Mouse (Mus musculus) ES-Bruce4 (cell line): ENCODE measurements around the gene Nipsnap3a. TPM values are rescaled to one million over a fixed set of nuclear protein-coding genes. Genes with fewer than 3 reads are reported as not detected.

Experiments used
- H3K27ac ChIP-seq: 2 replicates; pipeline ENCODE4 v1.5.1; 2012; ENCODE audit warnings: low read length, inconsistent platforms; ENCODE audit not compliant: insufficient read depth
- H3K27me3 ChIP-seq: 2 replicates; pipeline ENCODE4 v1.6.1; 2012; ENCODE audit warnings: mild to moderate bottlenecking, low read length, inconsistent platforms; ENCODE audit not compliant: control insufficient read depth, poor library complexity, insufficient read depth, severe bottlenecking
- H3K36me3 ChIP-seq: 2 replicates; pipeline ENCODE4 v1.6.1; 2012; ENCODE audit warnings: inconsistent platforms, mild to moderate bottlenecking, low read length, moderate library complexity; ENCODE audit not compliant: control insufficient read depth, poor library complexity, insufficient read depth, severe bottlenecking
- H3K4me1 ChIP-seq: one replicate; pipeline ENCODE4 v1.8.1; 2011; ENCODE audit warnings: low read length; ENCODE audit not compliant: control insufficient read depth, insufficient read depth
- H3K4me3 ChIP-seq: 2 replicates; pipeline ENCODE4 v1.5.1; 2011; ENCODE audit warnings: low read depth, mild to moderate bottlenecking, low read length
- H3K9ac ChIP-seq: 2 replicates; pipeline ENCODE4 v1.6.1; 2012; ENCODE audit warnings: low read depth, mild to moderate bottlenecking, inconsistent platforms; ENCODE audit not compliant: poor library complexity, severe bottlenecking
- H3K9me3 ChIP-seq: replicated peaks from 2 replicates; pipeline ENCODE4 v1.6.1; 2012; ENCODE audit warnings: mild to moderate bottlenecking, low read length, inconsistent platforms; ENCODE audit not compliant: control insufficient read depth, poor library complexity, insufficient read depth, severe bottlenecking
- CTCF ChIP-seq: IDR thresholded peaks from one replicate; pipeline ENCODE4 v1.8.1; 2011; ENCODE audit warnings: low read depth, low read length
- EP300 ChIP-seq: IDR thresholded peaks from 2 replicates; pipeline ENCODE4 v1.6.1; 2011; ENCODE audit warnings: low read depth, low read length; ENCODE audit not compliant: insufficient read depth
- POLR2A ChIP-seq: IDR thresholded peaks from one replicate; pipeline ENCODE4 v1.8.1; 2011; ENCODE audit warnings: low read length; ENCODE audit not compliant: insufficient read depth
- polyA plus RNA-seq: library from polyadenylated mRNA; stranded (reverse); fragments of >200 nt; gene quantifications from 2 replicates; pipeline ENCODE4 v1.2.4, GENCODE M21; 2011; ENCODE audit warnings: low read depth; ENCODE audit not compliant: missing spikeins, insufficient read depth, insufficient read length

Nipsnap3a gene
- polyA plus RNA-seq, 1 experiment = not detected

DNA sequence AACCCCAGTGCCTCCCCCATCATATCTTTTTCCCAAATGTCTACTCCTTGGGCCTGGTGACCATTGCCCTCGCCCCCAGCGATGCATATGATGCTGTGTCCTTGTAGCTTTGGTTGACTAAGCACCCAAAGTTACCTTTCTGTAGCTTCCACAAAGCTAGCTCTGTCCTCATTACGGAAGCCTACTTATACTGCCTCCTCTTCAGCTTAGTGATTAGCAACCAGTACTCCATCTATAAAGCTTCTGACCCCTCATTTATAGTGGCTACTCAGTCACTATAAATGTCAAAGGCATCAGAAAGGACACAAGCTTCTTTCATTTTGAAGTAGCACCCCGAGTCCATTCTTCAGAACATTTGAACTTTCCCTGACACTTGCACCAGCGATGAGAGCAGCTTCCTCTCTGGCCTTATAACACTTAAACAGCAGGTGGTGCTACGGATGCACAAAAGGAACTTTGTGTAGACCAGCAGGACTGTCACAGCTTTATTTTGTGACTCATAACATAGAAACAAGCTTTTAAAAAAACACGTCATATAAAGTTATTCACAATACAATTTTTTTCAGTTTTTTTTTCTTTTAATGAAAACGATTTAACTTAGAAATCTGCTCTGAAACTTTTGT lies 41.4 kb downstream of the Nipsnap3a start:
- TF ChIP-seq EP300 (no peak), POLR2A (no peak), CTCF (no peak)
- Histone ChIP-seq H3K4me3 (no peak overlapping the region), H3K9me3 (no peaks in the 10 kb centered on the region), H3K36me3 (no peaks in the 10 kb centered on the region), H3K27me3 (no peaks in the 10 kb centered on the region), H3K9ac (no peak overlapping the region), H3K27ac (no peak overlapping the region), H3K4me1 (no peaks in the 10 kb centered on the region)

DNA sequence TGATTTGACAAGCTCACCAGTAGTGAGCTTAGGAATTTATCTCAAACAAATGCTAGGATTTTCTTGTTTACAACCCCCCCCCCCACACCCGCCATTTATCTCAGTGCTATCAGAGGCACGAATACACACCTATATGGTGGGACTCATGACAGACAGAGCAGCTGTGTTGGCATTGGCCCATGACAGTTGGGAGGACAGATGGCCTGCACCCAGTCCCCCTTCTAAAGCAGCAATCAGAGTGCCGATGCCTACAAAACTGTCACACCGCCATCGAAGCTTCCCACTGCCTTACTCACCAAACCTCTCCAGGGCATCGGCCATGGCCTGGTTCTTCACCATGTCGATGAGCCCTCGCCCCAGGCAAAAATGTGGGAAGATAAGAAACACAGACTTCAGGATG lies 54.7 kb downstream of the Nipsnap3a start:
- no peak overlapping the region for H3K4me3 ChIP-seq
- no peaks in the 10 kb centered on the region for H3K9me3 ChIP-seq
- no peaks in the 10 kb centered on the region for H3K36me3 ChIP-seq
- H3K9ac ChIP-seq = no peak overlapping the region
- TF ChIP-seq CTCF (no peak), EP300 (no peak), POLR2A (no peak)
- no peak overlapping the region for H3K27ac ChIP-seq
- H3K4me1 ChIP-seq = no peaks in the 10 kb centered on the region
- no peaks in the 10 kb centered on the region for H3K27me3 ChIP-seq

DNA sequence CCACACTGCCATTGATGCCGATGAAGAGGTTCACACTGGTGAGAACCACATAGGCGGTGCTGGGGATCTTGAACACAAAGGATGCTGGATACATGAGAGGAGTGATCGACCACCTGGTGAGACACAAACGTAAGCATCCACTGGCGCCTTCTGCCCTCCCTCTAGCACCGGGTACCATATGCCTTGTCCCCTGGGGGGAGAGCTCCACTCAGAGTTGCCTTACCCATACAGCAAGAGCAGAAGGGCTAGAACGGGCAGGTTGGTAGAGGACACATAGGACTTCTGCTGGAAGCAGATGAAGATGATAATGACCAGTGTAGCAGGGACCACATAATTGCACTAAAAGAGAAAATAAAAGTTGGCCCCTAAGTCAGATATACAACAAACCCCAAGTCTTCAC lies 56.7 kb downstream of the Nipsnap3a start:
- no peaks in the 10 kb centered on the region for H3K4me1 ChIP-seq
- no peak overlapping the region for H3K27ac ChIP-seq
- H3K36me3 ChIP-seq = no peaks in the 10 kb centered on the region
- no peak overlapping the region for H3K4me3 ChIP-seq
- H3K9me3 ChIP-seq = no peaks in the 10 kb centered on the region
- H3K27me3 ChIP-seq = no peaks in the 10 kb centered on the region
- H3K9ac ChIP-seq = no peak overlapping the region
- TF ChIP-seq POLR2A (no peak), EP300 (no peak), CTCF (no peak)

DNA sequence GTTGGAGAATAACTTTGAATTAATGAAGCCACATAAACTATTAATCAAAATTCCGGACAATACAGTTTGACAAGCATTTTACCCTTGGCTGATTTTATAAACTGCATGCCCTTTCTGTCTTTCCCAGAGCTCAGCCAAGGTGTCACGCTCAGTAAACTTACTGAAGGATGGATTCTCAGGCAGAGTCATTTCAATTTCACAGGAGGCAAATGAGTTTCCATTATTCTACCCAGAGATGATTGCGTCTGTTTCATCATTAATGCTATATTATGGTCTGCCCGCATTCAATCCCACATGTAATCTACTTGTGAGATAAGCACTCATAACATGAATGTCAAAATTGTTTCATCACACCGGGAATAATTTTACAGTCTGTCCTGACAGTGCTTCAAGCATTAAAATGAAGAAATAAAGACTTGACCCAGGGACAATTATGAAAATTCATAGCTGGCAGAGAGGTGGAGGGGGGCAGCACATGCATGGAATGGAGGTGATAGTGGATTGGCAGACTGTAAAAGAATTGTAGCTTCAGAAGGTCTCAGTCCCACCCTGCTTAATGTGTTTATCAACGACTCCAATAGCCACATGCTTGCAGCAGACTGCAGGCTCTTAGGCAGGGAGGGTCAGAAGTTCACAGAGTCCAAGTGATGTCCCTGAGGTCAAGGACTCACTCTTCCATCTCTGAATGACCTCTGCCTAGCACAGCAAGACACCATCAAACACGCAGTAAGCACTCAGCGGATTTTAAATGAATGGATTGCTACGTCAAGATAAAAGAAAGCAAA lies 57.4 kb downstream of the Nipsnap3a start:
- H3K36me3 ChIP-seq = no peaks in the 10 kb centered on the region

More for the DNA sequence above, 57.4 kb downstream of the Nipsnap3a start:
- H3K4me1 ChIP-seq = no peaks in the 10 kb centered on the region
- no peaks in the 10 kb centered on the region for H3K27me3 ChIP-seq
- no peak overlapping the region for H3K9ac ChIP-seq
- H3K27ac ChIP-seq = no peak overlapping the region
- TF ChIP-seq CTCF (no peak), POLR2A (no peak), EP300 (no peak)
- no peak overlapping the region for H3K4me3 ChIP-seq
- no peaks in the 10 kb centered on the region for H3K9me3 ChIP-seq

Other genes with a start within 250 kb of the Nipsnap3a start
- not detected in 2 replicates for gene Olfr275, start 174.7 kb upstream of the Nipsnap3a start, polyA plus RNA-seq
- gene Olfr273, start 130.0 kb upstream of the Nipsnap3a start, polyA plus RNA-seq = not detected in 2 replicates
- not detected in 2 replicates for gene Olfr272, start 70.1 kb upstream of the Nipsnap3a start, polyA plus RNA-seq
- gene Olfr270, start 24.7 kb upstream of the Nipsnap3a start, polyA plus RNA-seq = not detected in 2 replicates
- 46.5 and 57.2 TPM in 2 replicates for gene Nipsnap3b, start 22.6 kb downstream of the Nipsnap3a start, polyA plus RNA-seq
- gene Abca1, start 170.6 kb downstream of the Nipsnap3a start, polyA plus RNA-seq = 2.4 and 2.6 TPM in 2 replicates